Mouse (Mus musculus) cerebellum, adult 2 months (tissue): ENCODE measurements around the gene Opn3.
A peak's percentile ranks its signal among the peaks of the same experiment; 100 is the strongest.

ENCODE experiments used
- CTCF ChIP-seq: fragments of 200-500 bp; IDR thresholded peaks from 2 replicates; pipeline ENCODE4 v1.5.1; 2011; ENCODE audit warnings: low read depth, mild to moderate bottlenecking, control low read depth, low read length, moderate library complexity, borderline replicate concordance; ENCODE audit not compliant: insufficient read depth
- POLR2A ChIP-seq: fragments of 200-500 bp; IDR thresholded peaks from 2 replicates; pipeline ENCODE4 v1.6.1; 2011; ENCODE audit warnings: low read length, control low read depth, borderline replicate concordance; ENCODE audit not compliant: insufficient read depth

GRCm38 (mm10) chr1:175625990-175626692 lies 66.4 kb downstream of the Opn3 start:
- TF ChIP-seq CTCF (peak; percentile 60; the same call in 1 of the 2 replicates), POLR2A (no peak)
